Mouse (Mus musculus): ENCODE measurements at regions not wholly inside any gene's neighbourhood (a gene's known extent, or its start where the extent isn't known, plus 50 kb on each side); places are given as distances from the start of the nearest gene placed in this dataset.

- DNase-seq (ENCODE audit: low read depth): no peak
These were observed 597.6 kb downstream of the Cenpc1 start for GRCm38 (mm10) chr5:85467811-85468210.

GRCm38 (mm10) chr5:85467151-85467550 lies 598.2 kb downstream of the Cenpc1 start:
- DNase-seq (ENCODE audit: low read depth): no peak

Measured in c-Kit-positive CD71-negative TER-119-negative erythroid progenitor cells, embryonic 14.5 days (primary cell).